Mouse (Mus musculus) liver, embryonic 16.5 days (tissue): ENCODE data around the gene Sel1l. TPM values are rescaled to one million over a fixed set of nuclear protein-coding genes. Genes with fewer than 3 reads are reported as not detected.

Experiments
- ATAC-seq: fragments of 200-750 bp; cut with Nextera tagmentation; 2 replicates; pipeline ENCODE4 v1.8.0; 2017; ENCODE audit warnings: low read depth, mild to moderate bottlenecking, moderate number of reproducible peaks, moderate library complexity
- H3K27ac ChIP-seq: fragments of 300-500 bp; sonication (generic); 2 replicates; pipeline ENCODE4 v1.5.1; 2014; ENCODE audit warnings: mild to moderate bottlenecking, low read length
- H3K27me3 ChIP-seq: fragments of 300-500 bp; sonication (generic); 2 replicates; pipeline ENCODE4 v1.6.1; 2014; ENCODE audit warnings: low read depth, low read length, mixed read lengths; ENCODE audit not compliant: control insufficient read depth, insufficient read depth
- H3K36me3 ChIP-seq: fragments of 300-500 bp; sonication (generic); 2 replicates; pipeline ENCODE4 v1.6.1; 2014; ENCODE audit warnings: mild to moderate bottlenecking; ENCODE audit not compliant: control insufficient read depth, insufficient read depth
- H3K4me1 ChIP-seq: fragments of 300-500 bp; sonication (generic); 2 replicates; pipeline ENCODE4 v1.6.1; 2014; ENCODE audit warnings: low read depth, low read length, mixed read lengths; ENCODE audit not compliant: control insufficient read depth
- H3K4me2 ChIP-seq: fragments of 300-500 bp; sonication (generic); 2 replicates; pipeline ENCODE4 v1.6.1; 2014; ENCODE audit warnings: low read depth, low read length, mixed read lengths
- H3K4me3 ChIP-seq: fragments of 300-500 bp; sonication (generic); 2 replicates; pipeline ENCODE4 v1.5.1; 2014; ENCODE audit warnings: low read depth, mild to moderate bottlenecking, low read length
- H3K9ac ChIP-seq: fragments of 300-500 bp; sonication (generic); 2 replicates; pipeline ENCODE4 v1.6.1; 2014; ENCODE audit warnings: low read depth, low read length
- H3K9me3 ChIP-seq: fragments of 300-500 bp; sonication (generic); replicated peaks from 2 replicates; pipeline ENCODE4 v1.6.1; 2016; ENCODE audit warnings: low read length; ENCODE audit not compliant: control insufficient read depth
- WGBS: fragments of 180-500 bp; shearing (Covaris S2); extraction: QIAGEN DNeasy Blood & Tissue Kit; methylation state at CpG from one replicate; pipeline ENCODE4 v1.1.7; 2014; ENCODE audit not compliant: insufficient replicate concordance; 5-methylcytosine and 5-hydroxymethylcytosine counted together
- polyA plus RNA-seq: library from polyadenylated mRNA; unstranded; fragments of >200 nt; fragmentation: Nextera tagmentation; extraction: Ambion mirVana; gene quantifications from 2 replicates; pipeline ENCODE4 v1.2.1, GENCODE M21; 2015

Gene Sel1l
- polyA plus RNA-seq, 1 experiment from 2014 or later: 43.8 TPM

GRCm38 (mm10) chr12:91804262-91804661 is 44.7 kb downstream of the Sel1l start:
- Histone ChIP-seq H3K4me2 (no peak overlapping the region), H3K9ac (no peak overlapping the region), H3K9me3 (no peaks in the 10 kb centered on the region)

GRCm38 (mm10) chr12:91803207-91803932 is 45.6 kb downstream of the Sel1l start:
- Histone ChIP-seq H3K9me3 (no peaks in the 10 kb centered on the region), H3K27me3 (no peaks in the 10 kb centered on the region), H3K27ac (no peak overlapping the region), H3K36me3 (peaks cover 4% of the 10 kb centered on the region), H3K4me1 (no peaks in the 10 kb centered on the region), H3K4me3 (no peak overlapping the region), H3K4me2 (no peak overlapping the region), H3K9ac (no peak overlapping the region)
- 68% methylated on average over 13 of the region's 13 CpGs for WGBS
- ATAC-seq: no peak

More at GRCm38 (mm10) chr12:91804262-91804661, 44.7 kb downstream of the Sel1l start:
- no peaks in the 10 kb centered on the region for H3K27me3 ChIP-seq
- H3K36me3 ChIP-seq: peaks cover 11% of the 10 kb centered on the region
- ATAC-seq: no peak
- H3K4me1 ChIP-seq: no peaks in the 10 kb centered on the region
- no peak overlapping the region for H3K27ac ChIP-seq
- WGBS: 57% methylated on average over 3 of the region's 3 CpGs
- no peak overlapping the region for H3K4me3 ChIP-seq

GRCm38 (mm10) chr12:91802586-91803206 is 46.3 kb downstream of the Sel1l start:
- no peak overlapping the region for H3K4me3 ChIP-seq
- WGBS: 78% methylated on average over 12 of the region's 12 CpGs
- no peak overlapping the region for H3K27ac ChIP-seq
- H3K4me1 ChIP-seq: no peaks in the 10 kb centered on the region
- H3K9me3 ChIP-seq: no peaks in the 10 kb centered on the region
- no peaks in the 10 kb centered on the region for H3K27me3 ChIP-seq
- ATAC-seq: no peak
- no peak overlapping the region for H3K9ac ChIP-seq
- no peak overlapping the region for H3K4me2 ChIP-seq
- H3K36me3 ChIP-seq: peaks cover 2% of the 10 kb centered on the region; the same call in 1 of the 2 replicates

GRCm38 (mm10) chr12:91800861-91801385 is 48.0 kb downstream of the Sel1l start:
- no peak overlapping the region for H3K4me2 ChIP-seq
- no peak for ATAC-seq
- 33% methylated on average over 6 of the region's 6 CpGs for WGBS

GRCm38 (mm10) chr12:91799821-91800335 is 49.1 kb downstream of the Sel1l start:
- 49% methylated on average over 12 of the region's 12 CpGs for WGBS
- no peaks in the 10 kb centered on the region for H3K4me1 ChIP-seq
- H3K9me3 ChIP-seq: no peaks in the 10 kb centered on the region
- no peaks in the 10 kb centered on the region for H3K36me3 ChIP-seq
- no peak overlapping the region for H3K4me2 ChIP-seq
- H3K27ac ChIP-seq: no peak overlapping the region
- no peak overlapping the region for H3K9ac ChIP-seq
- no peak for ATAC-seq
- no peak overlapping the region for H3K4me3 ChIP-seq
- no peaks in the 10 kb centered on the region for H3K27me3 ChIP-seq

More at GRCm38 (mm10) chr12:91800861-91801385, 48.0 kb downstream of the Sel1l start:
- Histone ChIP-seq H3K9ac (no peak overlapping the region), H3K27ac (no peak overlapping the region), H3K4me3 (no peak overlapping the region), H3K36me3 (no peaks in the 10 kb centered on the region), H3K9me3 (no peaks in the 10 kb centered on the region), H3K4me1 (no peaks in the 10 kb centered on the region), H3K27me3 (no peaks in the 10 kb centered on the region)

- 12% methylated on average over 6 of the region's 6 CpGs for WGBS
- H3K27ac ChIP-seq: no peak overlapping the region
- no peaks in the 10 kb centered on the region for H3K4me1 ChIP-seq
- H3K27me3 ChIP-seq: no peaks in the 10 kb centered on the region
- ATAC-seq: no peak
- H3K36me3 ChIP-seq: no peaks in the 10 kb centered on the region
- H3K9me3 ChIP-seq: no peaks in the 10 kb centered on the region
- no peak overlapping the region for H3K9ac ChIP-seq
- H3K4me3 ChIP-seq: no peak overlapping the region
- no peak overlapping the region for H3K4me2 ChIP-seq
Measured at GRCm38 (mm10) chr12:91799379-91799773, 49.6 kb downstream of the Sel1l start.

- Histone ChIP-seq H3K9ac (no peak overlapping the region), H3K27ac (no peak overlapping the region), H3K4me1 (no peaks in the 10 kb centered on the region), H3K9me3 (no peaks in the 10 kb centered on the region), H3K36me3 (no peaks in the 10 kb centered on the region), H3K4me2 (no peak overlapping the region), H3K4me3 (no peak overlapping the region), H3K27me3 (no peaks in the 10 kb centered on the region)
- WGBS: 36% methylated on average over 6 of the region's 6 CpGs
- 0 out of 2 replicates have a peak, but pooled peaks have one; percentile 32 for ATAC-seq
Measured at GRCm38 (mm10) chr12:91798720-91799378, 50.1 kb downstream of the Sel1l start.

- no peak overlapping the region for H3K4me3 ChIP-seq
- H3K27ac ChIP-seq: no peak overlapping the region
- H3K9ac ChIP-seq: no peak overlapping the region
- no peaks in the 10 kb centered on the region for H3K27me3 ChIP-seq
- H3K4me2 ChIP-seq: no peak overlapping the region
- ATAC-seq: no peak
- 47% methylated on average over 4 of the region's 4 CpGs for WGBS
- H3K36me3 ChIP-seq: no peaks in the 10 kb centered on the region
- H3K4me1 ChIP-seq: no peaks in the 10 kb centered on the region
- no peaks in the 10 kb centered on the region for H3K9me3 ChIP-seq
Measured at GRCm38 (mm10) chr12:91796774-91797173, 52.2 kb downstream of the Sel1l start.
